Mouse (Mus musculus): ENCODE measurements around the gene Il24. TPM values are rescaled to one million over a fixed set of nuclear protein-coding genes. Genes with fewer than 3 reads are reported as not detected.
A peak's percentile ranks its signal among the peaks of the same experiment; 100 is the strongest.

Gene Il24
- total RNA-seq, 2 experiments from 2014 or later, result not detected

GRCm38 (mm10) chr1:130857456-130857855 is 29.8 kb downstream of the Il24 start:
- DNase-seq (ENCODE audit: low spot score in 2 of 2), result no peak
- intact Hi-C loops (cut with DNase I), result no loop called here

DNA sequence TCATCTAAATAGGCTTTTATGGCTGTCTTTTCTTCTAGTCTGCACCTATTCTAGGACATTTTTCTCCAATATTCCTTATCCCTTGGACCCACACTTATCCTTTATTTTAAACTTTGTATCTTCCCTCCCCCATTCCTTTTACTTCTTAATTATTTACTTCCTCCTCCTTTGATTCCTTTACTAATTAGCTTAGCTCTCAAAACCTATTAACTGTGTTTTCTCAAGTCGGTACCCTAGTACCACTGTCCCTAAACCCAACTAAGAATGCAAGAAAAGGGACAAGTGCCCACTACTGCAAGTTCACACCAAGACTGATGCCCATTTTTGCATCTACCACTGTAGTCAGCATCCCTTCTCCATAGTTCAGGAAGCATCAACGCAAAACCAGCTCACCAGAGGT is 31.5 kb downstream of the Il24 start:
- DNase-seq (ENCODE audit: low spot score in 2 of 2), result no peak

GRCm38 (mm10) chr1:130854819-130855218 is 32.4 kb downstream of the Il24 start:
- intact Hi-C loops (cut with DNase I), result no loop called here
- no peak for DNase-seq (ENCODE audit: low spot score in 2 of 2)

More for the DNA sequence above, 31.5 kb downstream of the Il24 start:
- intact Hi-C loops (cut with DNase I), result no loop called here

- DNase-seq (ENCODE audit: low spot score in 2 of 2), result no peak
- intact Hi-C loops (cut with DNase I), result no loop called here
Measured at GRCm38 (mm10) chr1:130850405-130850804, 36.8 kb downstream of the Il24 start.

- DNase-seq (ENCODE audit: low spot score in 2 of 2), result peak; percentile 12 to 24
- intact Hi-C loops (cut with DNase I), result no loop called here
Measured at GRCm38 (mm10) chr1:130849530-130850214, 37.6 kb downstream of the Il24 start.

DNA sequence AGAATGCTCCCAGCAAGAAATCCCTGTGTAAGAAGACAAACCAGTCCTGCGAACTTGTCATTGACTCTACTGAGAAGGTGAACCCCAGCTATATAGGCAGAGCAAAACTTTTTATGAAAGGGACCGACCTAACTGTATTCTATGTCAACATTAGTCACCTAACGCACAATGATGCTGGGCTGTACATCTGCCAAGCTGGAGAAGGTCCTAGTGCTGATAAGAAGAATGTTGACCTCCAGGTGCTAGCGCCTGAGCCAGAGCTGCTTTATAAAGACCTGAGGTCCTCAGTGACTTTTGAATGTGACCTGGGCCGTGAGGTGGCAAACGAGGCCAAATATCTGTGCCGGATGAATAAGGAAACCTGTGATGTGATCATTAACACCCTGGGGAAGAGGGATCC is 42.7 kb downstream of the Il24 start:
- intact Hi-C loops (cut with DNase I), result no loop called here
- DNase-seq (ENCODE audit: low spot score in 2 of 2), result no peak

DNA sequence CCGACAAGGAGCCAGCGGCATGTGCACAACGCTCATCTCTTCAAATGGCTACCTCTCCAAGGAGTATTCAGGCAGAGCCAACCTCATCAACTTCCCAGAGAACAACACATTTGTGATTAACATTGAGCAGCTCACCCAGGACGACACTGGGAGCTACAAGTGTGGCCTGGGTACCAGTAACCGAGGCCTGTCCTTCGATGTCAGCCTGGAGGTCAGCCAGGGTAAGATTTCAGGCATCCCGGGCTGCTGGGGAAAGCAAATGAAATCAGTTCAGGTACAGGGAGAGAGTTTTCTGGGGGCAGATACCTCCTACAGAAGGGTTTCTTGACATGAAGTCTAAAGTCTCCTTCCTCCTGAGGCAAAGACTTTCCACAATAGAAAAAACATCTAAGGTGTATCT is 45.6 kb downstream of the Il24 start:
- DNase-seq (ENCODE audit: low spot score in 2 of 2), result no peak
- intact Hi-C loops (cut with DNase I), result no loop called here

DNA sequence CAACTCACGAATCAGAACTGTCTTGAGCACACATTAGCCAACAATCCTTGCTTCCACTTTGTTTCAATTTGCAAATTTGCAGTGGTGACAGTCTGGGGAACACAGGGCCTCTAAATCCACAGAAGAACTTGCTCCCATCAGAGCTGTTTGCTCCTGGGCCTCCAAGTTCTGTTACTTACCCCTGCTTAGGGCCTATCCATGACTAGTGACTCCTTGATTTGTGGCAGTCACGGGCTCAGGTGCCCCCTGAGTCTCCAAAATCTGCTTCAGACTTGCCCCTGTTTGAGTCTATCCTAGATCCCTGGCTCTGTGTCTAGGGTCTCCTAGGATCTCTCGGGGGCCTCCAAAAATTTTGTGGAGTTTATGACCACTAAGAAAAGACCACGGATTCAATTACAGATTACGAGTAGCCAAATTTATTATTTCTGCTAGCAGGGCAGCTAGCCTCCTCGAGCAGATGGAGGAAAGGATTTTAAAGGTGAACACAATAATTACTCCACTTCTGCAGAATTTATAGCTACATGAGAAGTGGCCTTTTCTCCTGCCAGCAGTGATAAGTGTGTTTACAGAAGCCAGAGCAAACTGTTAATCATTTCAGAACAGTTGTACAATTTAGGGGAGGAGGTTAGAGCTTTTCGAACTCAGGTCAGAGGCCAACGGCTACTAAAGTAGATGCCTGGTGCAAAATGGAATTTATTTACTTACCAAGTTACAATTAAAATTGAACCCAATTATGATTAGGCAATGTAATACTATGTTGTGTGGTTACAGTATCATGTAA is 46.5 kb downstream of the Il24 start:
- no peak for DNase-seq (ENCODE audit: low spot score in 2 of 2)
- intact Hi-C loops (cut with DNase I), result no loop called here

DNA sequence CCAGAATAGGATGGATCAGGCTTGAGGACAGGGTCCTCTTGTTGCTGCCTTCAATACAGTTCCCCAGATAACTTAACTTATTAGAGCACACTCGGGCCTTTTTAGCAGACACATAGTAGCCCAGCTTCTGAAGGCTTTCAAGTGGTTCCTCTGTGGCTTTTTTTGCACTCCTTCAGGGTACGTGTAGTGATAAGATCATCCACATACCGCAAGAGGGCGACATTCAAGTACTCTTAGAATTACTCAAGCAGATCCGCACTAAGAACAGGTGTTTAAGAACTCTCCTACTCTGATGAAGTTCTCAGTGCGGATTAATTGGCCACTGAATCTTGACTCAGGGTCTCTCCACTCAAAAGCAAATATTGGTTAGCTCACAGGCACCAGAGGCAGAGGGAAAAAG is 49.0 kb downstream of the Il24 start:
- DNase-seq (ENCODE audit: low spot score in 2 of 2), result peak; percentile 22 to 43
- intact Hi-C loops (cut with DNase I), result no loop called here

- intact Hi-C loops (cut with DNase I), result no loop called here
- peak in 1 of 2 experiments; percentile 5 for DNase-seq (ENCODE audit: low spot score in 2 of 2)
Measured at GRCm38 (mm10) chr1:130835161-130835936, 51.9 kb downstream of the Il24 start.

GRCm38 (mm10) chr1:130832230-130833149 is 54.8 kb downstream of the Il24 start:
- DNase-seq (ENCODE audit: low spot score in 2 of 2), result no peak
- intact Hi-C loops (cut with DNase I), result no loop called here

Other genes with a start within 250 kb of the Il24 start
- gene C4bp, start 225.8 kb downstream of the Il24 start, total RNA-seq (2021), result not detected
- gene Gm29427, start 171.7 kb downstream of the Il24 start, total RNA-seq (2021), result under 1 TPM in 1 of 2 experiments, not detected in 1; 0.62 TPM
- 10 to 100 TPM; 12.9 to 13.6 TPM for gene Yod1, start 170.1 kb downstream of the Il24 start, total RNA-seq (2021)
- gene Pfkfb2, start 158.2 kb downstream of the Il24 start, total RNA-seq (2021), result 10 to 100 TPM; 40.1 to 41.9 TPM
- 1 to 10 TPM; 1.6 TPM for gene AA986860, start 155.5 kb downstream of the Il24 start, total RNA-seq (2021)
- gene Fcamr, start 86.6 kb downstream of the Il24 start, total RNA-seq (2021), result not detected
- under 1 TPM; 0.08 to 0.09 TPM for gene Pigr, start 60.8 kb downstream of the Il24 start, total RNA-seq (2021)
- gene Fcmr, start 21.8 kb downstream of the Il24 start, total RNA-seq (2021), result under 1 TPM in 1 of 2 experiments, not detected in 1; 0.33 TPM
- gene Il20, start 24.0 kb upstream of the Il24 start, total RNA-seq (2021), result not detected
- gene Il19, start 52.7 kb upstream of the Il24 start, total RNA-seq (2021), result not detected
- not detected for gene Il10, start 132.4 kb upstream of the Il24 start, total RNA-seq (2021)
- 10 to 100 TPM; 25.1 to 26.0 TPM for gene Mapkapk2, start 210.4 kb upstream of the Il24 start, total RNA-seq (2021)